Mouse (Mus musculus) inflammation-experienced regulatory T-cells, adult 6 months (primary cell): Measurements from ENCODE around the gene Ankrd60. TPM values are rescaled to one million over a fixed set of nuclear protein-coding genes. Genes with fewer than 3 reads are reported as not detected.

ENCODE experiments used
- polyA plus RNA-seq, 3 experiments: library from polyadenylated mRNA; unstranded; fragments of 100-300 nt; shearing (Covaris generic); gene quantifications; one replicate each; pipeline ENCODE4 v1.2.1; 2017

Ankrd60 gene
- polyA plus RNA-seq, 3 experiments from 2014 or later: not detected

Other genes starting within 250 kb of the Ankrd60 start
- not detected for gene 1700021F07Rik, start 55.8 kb downstream of the Ankrd60 start, polyA plus RNA-seq
- 1 to 10 TPM; 5.6 to 8.7 (median 8.6) TPM for gene Rab22a, start 81.4 kb upstream of the Ankrd60 start, polyA plus RNA-seq
- gene 1700010B08Rik, start 141.1 kb upstream of the Ankrd60 start, polyA plus RNA-seq: not detected
- 1 to 10 TPM; 1.3 to 2.4 (median 1.7) TPM for gene Vapb, start 159.1 kb upstream of the Ankrd60 start, polyA plus RNA-seq